Mouse (Mus musculus) liver, embryonic 11.5 days (tissue): ENCODE results near the gene Rtn4ip1. TPM values are rescaled to one million over a fixed set of nuclear protein-coding genes. Genes with fewer than 3 reads are reported as not detected.

Experiments used
- ATAC-seq: fragments of 200-750 bp; cut with Nextera tagmentation; replicated peaks from 2 replicates; pipeline ENCODE4 v1.8.0; 2017; ENCODE audit warnings: moderate number of reproducible peaks, mild to moderate bottlenecking, moderate TSS enrichment, moderate library complexity; ENCODE audit not compliant: low FRiP score
- DNase-seq: peaks from one replicate; pipeline ENCODE4 v3.0.0-alpha.2; 2017; ENCODE audit warnings: low spot score
- H3K27ac ChIP-seq: fragments of 300-500 bp; sonication (generic); 2 replicates; pipeline ENCODE4 v1.5.1; 2014; ENCODE audit warnings: mild to moderate bottlenecking, low read depth, low read length, control low read depth
- H3K27me3 ChIP-seq: fragments of 300-500 bp; sonication (generic); replicated peaks from 2 replicates; pipeline ENCODE4 v1.6.1; 2014; ENCODE audit warnings: low read length, mixed read lengths; ENCODE audit not compliant: control insufficient read depth, insufficient read depth
- H3K36me3 ChIP-seq: fragments of 300-500 bp; sonication (generic); 2 replicates; pipeline ENCODE4 v1.6.1; 2014; ENCODE audit warnings: mild to moderate bottlenecking, low read length, moderate library complexity, mixed read lengths; ENCODE audit not compliant: control insufficient read depth, insufficient read depth
- H3K4me1 ChIP-seq: fragments of 300-500 bp; sonication (generic); replicated peaks from 2 replicates; pipeline ENCODE4 v1.6.1; 2014; ENCODE audit warnings: low read length, mixed read lengths; ENCODE audit not compliant: control insufficient read depth, insufficient read depth
- H3K4me2 ChIP-seq: fragments of 300-500 bp; sonication (generic); 2 replicates; pipeline ENCODE4 v1.6.1; 2014; ENCODE audit warnings: mild to moderate bottlenecking, control low read depth, moderate library complexity
- H3K4me3 ChIP-seq: fragments of 300-500 bp; sonication (generic); 2 replicates; pipeline ENCODE4 v1.5.1; 2014; ENCODE audit warnings: low read depth, low read length, control low read depth
- H3K9ac ChIP-seq: fragments of 300-500 bp; sonication (generic); 2 replicates; pipeline ENCODE4 v1.6.1; 2014; ENCODE audit warnings: low read depth, low read length, control low read depth
- H3K9me3 ChIP-seq: fragments of 300-500 bp; sonication (generic); 2 replicates; pipeline ENCODE4 v1.6.1; 2016; ENCODE audit warnings: low read length, inconsistent platforms, mixed read lengths; ENCODE audit not compliant: control insufficient read depth
- WGBS: fragments of 180-500 bp; shearing (Covaris S2); extraction: QIAGEN DNeasy Blood & Tissue Kit; methylation state at CpG from one replicate; pipeline ENCODE4 v1.1.7; 2014; 5-methylcytosine and 5-hydroxymethylcytosine counted together
- polyA plus RNA-seq: library from polyadenylated mRNA; unstranded; fragments of >200 nt; fragmentation: Nextera tagmentation; extraction: Ambion mirVana; gene quantifications from 2 replicates; pipeline ENCODE4 v1.2.1, GENCODE M21; 2014

Gene Rtn4ip1
- polyA plus RNA-seq: 25.8 and 26.7 TPM in 2 replicates

DNA sequence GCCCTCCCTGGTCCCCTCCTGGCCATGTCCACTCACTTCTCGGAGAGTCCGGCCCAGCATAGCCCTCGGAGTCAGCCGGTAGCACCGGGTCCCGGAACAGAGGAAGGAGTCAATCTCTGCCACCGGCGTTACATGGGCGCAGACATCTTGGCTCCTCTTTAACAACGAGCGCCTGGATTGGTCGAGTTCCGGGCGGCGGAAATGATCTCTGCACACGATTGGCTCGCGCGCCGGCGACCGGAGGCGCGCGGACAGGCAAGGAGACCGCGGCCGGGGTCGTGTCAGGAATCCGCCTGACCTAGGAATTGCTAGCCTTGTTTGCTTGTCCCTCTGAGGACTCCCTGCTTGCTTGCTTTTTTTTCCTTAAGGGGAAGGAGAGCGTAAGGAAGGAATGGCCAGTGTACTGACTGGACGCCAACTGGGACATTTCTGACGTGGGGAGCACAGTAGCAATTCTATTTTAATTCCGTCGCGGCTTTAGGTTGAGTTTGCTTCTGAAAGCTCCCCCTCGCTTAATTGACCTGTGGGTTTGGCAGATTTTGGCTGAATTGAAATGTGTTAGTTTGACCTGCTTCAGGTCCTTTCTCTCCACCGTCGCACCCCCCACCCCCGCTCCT, at the start of gene Rtn4ip1, which contains the start of gene Qrsl1:
Gene Rtn4ip1 (plus strand): TSS at position 230 of the 617 bp plus-strand sequence.
Gene Qrsl1 (minus strand): TSS at position 168 of the 617 bp plus-strand sequence.
- Histone ChIP-seq H3K27me3 (no peaks in the 10 kb centered on the region), H3K9ac (peak within 1 kb of the TSS; percentile 79), H3K9me3 (no peaks in the 10 kb centered on the region), H3K4me1 (peaks cover 7% of the 10 kb centered on the region; the same call in 1 of the 2 replicates), H3K4me2 (peak within 1 kb of the TSS; percentile 89), H3K27ac (peak within 1 kb of the TSS; percentile 25; the same call in 1 of the 2 replicates), H3K4me3 (peak within 1 kb of the TSS; percentile 84), H3K36me3 (no peaks in the 10 kb centered on the region)
- ATAC-seq (peak; percentile 96), DNase-seq (peak; percentile 96)
- WGBS: under 1% methylated on average over 40 of the region's 40 CpGs

DNA sequence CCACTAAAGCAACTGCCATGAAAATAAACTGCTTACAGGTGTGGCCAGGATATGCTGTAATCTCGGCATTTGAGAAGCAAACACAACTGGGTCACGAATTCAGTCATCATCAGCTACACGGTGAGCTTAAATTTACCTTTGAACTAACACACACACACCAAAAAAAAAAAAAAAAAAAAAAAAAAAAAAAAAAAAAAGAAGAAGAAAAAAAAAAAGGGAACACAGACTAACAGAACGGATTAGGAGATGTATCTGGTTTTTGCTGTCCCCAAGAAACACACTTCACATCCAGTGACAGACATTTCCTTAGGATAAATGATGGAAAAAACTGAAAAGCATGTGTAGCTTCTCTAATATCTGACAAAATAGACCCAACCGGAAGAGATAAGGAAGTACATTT, 49.7 kb upstream of the Rtn4ip1 start:
- H3K9me3 ChIP-seq: peaks cover 4% of the 10 kb centered on the region; the same call in 1 of the 2 replicates
- WGBS: 74% methylated on average over 5 of the region's 5 CpGs
- H3K4me2 ChIP-seq: no peak overlapping the region
- ATAC-seq: no peak
- H3K36me3 ChIP-seq: no peaks in the 10 kb centered on the region
- no peak overlapping the region for H3K9ac ChIP-seq
- H3K27me3 ChIP-seq: no peaks in the 10 kb centered on the region
- no peaks in the 10 kb centered on the region for H3K4me1 ChIP-seq
- no peak for DNase-seq
- H3K4me3 ChIP-seq: no peak overlapping the region
- no peak overlapping the region for H3K27ac ChIP-seq

DNA sequence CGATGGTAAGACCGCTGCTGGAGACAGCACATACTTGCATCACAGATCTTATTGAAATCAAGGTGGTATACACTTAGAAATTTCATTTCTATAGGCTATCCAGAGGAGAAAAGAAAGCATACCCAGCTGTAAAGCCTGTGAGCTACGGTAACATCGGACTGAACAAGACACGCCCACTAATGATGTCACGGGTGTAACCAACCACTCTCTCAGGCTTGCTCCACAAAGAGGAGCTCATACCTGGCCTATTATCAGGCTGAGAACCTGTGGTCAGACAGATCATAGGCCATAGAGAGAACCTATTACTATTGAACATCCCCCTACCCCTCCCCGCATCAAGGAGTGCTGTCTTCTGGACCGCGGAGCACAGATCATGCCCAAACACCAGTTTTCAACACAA, 45.7 kb upstream of the Rtn4ip1 start:
- Histone ChIP-seq H3K4me3 (no peak overlapping the region), H3K27me3 (no peaks in the 10 kb centered on the region), H3K9me3 (peaks cover 4% of the 10 kb centered on the region; the same call in 1 of the 2 replicates), H3K4me2 (no peak overlapping the region), H3K9ac (no peak overlapping the region), H3K27ac (no peak overlapping the region), H3K4me1 (no peaks in the 10 kb centered on the region), H3K36me3 (no peaks in the 10 kb centered on the region)
- ATAC-seq: peak; percentile 26; the same call in 1 of the 2 replicates
- DNase-seq: no peak
- 68% methylated on average over 9 of the region's 9 CpGs for WGBS

DNA sequence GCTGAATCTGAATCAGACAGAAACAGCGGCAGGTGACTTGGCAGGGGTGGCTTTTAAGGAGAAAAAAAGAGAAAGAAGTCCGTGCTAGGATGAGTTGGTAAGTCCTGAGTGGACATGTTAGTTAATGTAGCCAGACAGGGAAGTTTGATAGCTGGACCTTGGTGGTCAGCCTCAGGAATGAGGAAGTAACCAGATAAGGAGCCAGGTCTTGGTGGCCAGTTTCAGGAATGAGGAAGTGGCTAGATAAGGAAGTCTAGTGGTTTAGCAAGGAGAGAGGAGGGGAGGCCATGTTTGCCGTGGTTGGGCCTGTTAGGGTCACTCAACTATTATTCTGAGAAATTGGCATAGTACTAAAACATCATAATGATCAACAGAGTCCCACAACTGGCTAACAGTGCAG, 45.3 kb upstream of the Rtn4ip1 start:
- Histone ChIP-seq H3K27me3 (no peaks in the 10 kb centered on the region), H3K9me3 (peaks cover 4% of the 10 kb centered on the region; the same call in 1 of the 2 replicates), H3K4me1 (no peaks in the 10 kb centered on the region), H3K36me3 (no peaks in the 10 kb centered on the region), H3K4me2 (no peak overlapping the region), H3K27ac (no peak overlapping the region), H3K9ac (no peak overlapping the region), H3K4me3 (no peak overlapping the region)
- ATAC-seq: no peak
- no peak for DNase-seq
- 44% methylated on average over 3 of the region's 3 CpGs for WGBS

DNA sequence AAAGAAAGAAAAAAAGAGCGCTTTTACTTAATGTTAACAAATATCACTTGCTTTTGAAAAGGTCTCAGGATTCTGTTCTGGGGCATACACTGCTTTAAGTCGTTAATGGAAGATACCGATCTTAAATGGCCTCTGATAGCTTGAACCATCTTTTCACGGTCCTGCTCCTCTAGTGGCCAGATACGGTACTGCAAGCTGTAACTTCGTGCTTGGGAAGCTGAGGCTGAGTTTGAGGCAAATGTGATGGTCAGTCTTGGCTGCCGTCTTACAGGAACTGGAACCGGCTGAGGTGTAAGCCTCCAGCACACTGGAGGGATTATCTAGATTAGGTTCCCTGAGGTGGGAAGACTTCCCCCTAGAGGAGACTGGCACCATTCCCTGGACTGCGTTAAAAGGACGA, 30.9 kb upstream of the Rtn4ip1 start:
- WGBS: 64% methylated on average over 10 of the region's 10 CpGs
- H3K4me3 ChIP-seq: no peak overlapping the region
- no peaks in the 10 kb centered on the region for H3K27me3 ChIP-seq
- no peak overlapping the region for H3K9ac ChIP-seq
- no peaks in the 10 kb centered on the region; the same call in 1 of the 2 replicates for H3K36me3 ChIP-seq
- H3K9me3 ChIP-seq: no peaks in the 10 kb centered on the region
- ATAC-seq (no peak), DNase-seq (no peak)
- H3K4me2 ChIP-seq: no peak overlapping the region
- no peak overlapping the region for H3K27ac ChIP-seq
- H3K4me1 ChIP-seq: no peaks in the 10 kb centered on the region

DNA sequence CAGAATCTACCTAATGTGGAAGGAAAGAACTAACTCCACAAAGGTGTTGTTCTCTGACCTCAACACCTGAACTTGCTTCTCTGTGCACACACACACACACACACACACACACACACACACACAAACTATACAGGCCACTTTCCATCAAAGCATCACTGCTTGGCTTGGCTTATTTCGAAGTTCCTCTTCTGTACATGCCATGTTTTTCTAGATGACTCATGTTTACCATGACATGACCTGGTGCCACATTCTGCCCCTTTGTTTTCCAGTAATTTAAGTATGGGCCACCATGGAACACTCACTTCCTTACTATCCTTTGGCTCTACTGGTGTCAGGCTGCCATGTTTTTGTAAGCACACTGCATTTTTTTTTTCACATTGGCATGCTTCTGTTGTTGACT, 30.1 kb upstream of the Rtn4ip1 start:
- ATAC-seq: no peak
- no peaks in the 10 kb centered on the region for H3K27me3 ChIP-seq

DNA sequence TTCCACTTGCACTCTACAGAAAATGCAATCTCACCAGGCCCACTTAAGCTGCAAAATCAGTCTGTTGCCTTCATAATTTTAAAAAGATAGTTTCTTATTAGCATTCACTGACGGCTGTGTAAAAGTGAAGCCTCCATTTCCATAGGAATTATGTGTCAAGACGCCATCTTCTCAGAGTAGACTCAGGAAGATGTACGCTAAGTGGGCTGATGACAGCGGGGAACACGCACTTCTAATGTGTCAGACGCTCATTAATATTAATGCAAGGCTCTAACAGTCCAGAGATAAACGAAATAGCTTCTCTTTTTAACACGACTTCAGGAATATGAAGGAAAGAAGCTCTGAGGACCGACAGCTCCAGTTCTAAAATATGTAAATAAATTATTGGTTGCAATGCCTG, 13.9 kb upstream of the Rtn4ip1 start:
- H3K27me3 ChIP-seq: no peaks in the 10 kb centered on the region
- no peak overlapping the region for H3K4me2 ChIP-seq
- no peak overlapping the region for H3K27ac ChIP-seq
- 89% methylated on average over 9 of the region's 9 CpGs for WGBS
- no peaks in the 10 kb centered on the region for H3K4me1 ChIP-seq
- H3K4me3 ChIP-seq: no peak overlapping the region
- H3K9me3 ChIP-seq: no peaks in the 10 kb centered on the region
- peaks cover 5% of the 10 kb centered on the region; the same call in 1 of the 2 replicates for H3K36me3 ChIP-seq
- ATAC-seq: no peak
- DNase-seq: no peak
- H3K9ac ChIP-seq: no peak overlapping the region

More for the DNA sequence above, 30.1 kb upstream of the Rtn4ip1 start:
- H3K27ac ChIP-seq: no peak overlapping the region
- H3K9ac ChIP-seq: no peak overlapping the region
- no peaks in the 10 kb centered on the region; the same call in 1 of the 2 replicates for H3K36me3 ChIP-seq
- H3K4me3 ChIP-seq: no peak overlapping the region
- H3K9me3 ChIP-seq: no peaks in the 10 kb centered on the region
- no peaks in the 10 kb centered on the region for H3K4me1 ChIP-seq
- 91% methylated on average over 1 of the region's 1 CpGs for WGBS
- no peak for DNase-seq
- no peak overlapping the region for H3K4me2 ChIP-seq

DNA sequence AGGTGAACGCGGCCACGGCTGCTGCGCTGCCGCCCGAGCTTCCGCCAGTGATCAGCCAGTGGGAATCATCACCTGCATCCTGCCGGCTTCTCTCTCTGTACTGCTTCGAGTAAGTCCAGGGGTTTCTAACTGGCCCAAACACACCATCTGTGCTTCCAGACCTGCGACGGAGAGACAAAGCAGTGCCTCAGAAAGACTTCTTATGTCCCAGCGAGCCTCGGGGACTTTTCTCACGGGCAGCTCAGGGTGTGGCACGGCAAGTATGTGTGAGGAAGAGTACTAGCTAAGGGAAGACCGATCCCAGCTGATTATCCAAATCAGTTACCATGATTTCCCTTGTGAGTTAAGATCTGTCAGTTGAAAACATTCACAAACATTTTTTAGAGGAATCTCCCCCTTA, 12.6 kb upstream of the Rtn4ip1 start:
- no peaks in the 10 kb centered on the region for H3K27me3 ChIP-seq
- no peaks in the 10 kb centered on the region for H3K4me1 ChIP-seq
- DNase-seq: no peak
- H3K27ac ChIP-seq: no peak overlapping the region
- H3K9me3 ChIP-seq: no peaks in the 10 kb centered on the region
- no peak for ATAC-seq
- H3K4me3 ChIP-seq: no peak overlapping the region
- no peak overlapping the region for H3K9ac ChIP-seq
- WGBS: 91% methylated on average over 16 of the region's 16 CpGs
- H3K4me2 ChIP-seq: no peak overlapping the region
- H3K36me3 ChIP-seq: peaks cover 5% of the 10 kb centered on the region

DNA sequence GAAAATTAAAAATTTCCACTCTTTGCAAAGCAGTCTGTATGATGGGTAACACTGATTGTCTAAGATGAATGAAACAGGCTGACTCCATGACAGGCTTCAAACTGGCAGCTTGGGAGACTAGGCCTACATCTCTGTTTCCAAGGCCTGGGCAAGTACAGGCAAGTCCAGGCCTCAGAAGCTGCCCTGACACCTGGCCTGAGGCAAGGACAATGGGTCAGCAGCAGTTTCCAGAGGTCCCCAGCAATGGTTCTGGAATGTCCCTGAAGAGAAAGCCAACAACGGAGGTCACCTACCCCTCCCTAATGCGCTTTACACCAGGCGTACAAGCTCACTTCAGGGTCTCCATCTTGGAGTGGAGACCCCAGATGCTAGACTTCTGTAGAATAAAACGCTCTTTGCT, 8.6 kb upstream of the Rtn4ip1 start:
- Histone ChIP-seq H3K4me3 (no peak overlapping the region), H3K9me3 (no peaks in the 10 kb centered on the region), H3K27me3 (no peaks in the 10 kb centered on the region), H3K27ac (no peak overlapping the region), H3K9ac (no peak overlapping the region), H3K4me2 (no peak overlapping the region), H3K4me1 (no peaks in the 10 kb centered on the region), H3K36me3 (peaks cover 6% of the 10 kb centered on the region)
- WGBS: 95% methylated on average over 4 of the region's 4 CpGs
- ATAC-seq: no peak
- no peak for DNase-seq
